In genomic region chrX:73525223-73526140, GRCm38 (mm10) we compare ENCODE assay signal across 12 mouse cellular contexts. TPM values are rescaled to one million over a fixed set of nuclear protein-coding genes. Genes with fewer than 3 reads are reported as not detected.
DNase-seq lines count a peak whose midpoint lies in the region; ATAC-seq and TF ChIP-seq lines count a peak whose summit lies in the region.
"Had no signal": no experiment of that assay in that cellular context is flagged by ENCODE, and none has a peak within 500 bp of the region (broad histone marks: within the 10 kb centered on the region; RNA-seq: fewer than 3 reads in every experiment).

No protein-coding gene starts in this region.

- H3K9ac ChIP-seq in stomach, embryonic 14.5 days (replicated peaks; ENCODE audit: low read depth, low read length): no peak overlapping the region
- no peak overlapping the region for H3K9ac ChIP-seq in stomach, postnatal 0 days (ENCODE audit: low read length)
- no peak overlapping the region for H3K9ac ChIP-seq in embryonic facial prominence, embryonic 15.5 days
- H3K9ac ChIP-seq: embryonic facial prominence, embryonic 13.5 days had no signal

- H3K4me1 ChIP-seq in stomach, embryonic 14.5 days (ENCODE audit: control insufficient read depth, insufficient read depth, low read length): no peaks in the 10 kb centered on the region
- no peaks in the 10 kb centered on the region for H3K4me1 ChIP-seq in stomach, postnatal 0 days (replicated peaks; ENCODE audit: control insufficient read depth, insufficient read depth)
- peaks cover 4% of the 10 kb centered on the region; the same call in 1 of the 2 replicates for H3K4me1 ChIP-seq in embryonic facial prominence, embryonic 15.5 days
- H3K4me1 ChIP-seq: embryonic facial prominence, embryonic 13.5 days had no signal

- H3K4me2 ChIP-seq in stomach, embryonic 14.5 days (replicated peaks; ENCODE audit: low read depth, low read length): no peak overlapping the region
- H3K4me2 ChIP-seq in stomach, postnatal 0 days (replicated peaks; ENCODE audit: low read depth): no peak overlapping the region
- H3K4me2 ChIP-seq in embryonic facial prominence, embryonic 15.5 days (replicated peaks): no peak overlapping the region
- H3K4me2 ChIP-seq: embryonic facial prominence, embryonic 13.5 days had no signal

- H3K9me3 ChIP-seq in stomach, embryonic 14.5 days (ENCODE audit: control insufficient read depth, low read depth, low read length): no peaks in the 10 kb centered on the region
- H3K9me3 ChIP-seq in stomach, postnatal 0 days (ENCODE audit: control insufficient read depth, low read length): no peaks in the 10 kb centered on the region
- no peaks in the 10 kb centered on the region for H3K9me3 ChIP-seq in embryonic facial prominence, embryonic 15.5 days (replicated peaks)
- H3K9me3 ChIP-seq: embryonic facial prominence, embryonic 13.5 days had no signal

- H3K27ac ChIP-seq in gastrocnemius, adult 2 months: peak overlapping the region; percentile 91
- H3K27ac ChIP-seq in stomach, embryonic 14.5 days (ENCODE audit: low read length): no peak overlapping the region
- H3K27ac ChIP-seq in stomach, postnatal 0 days (replicated peaks): no peak overlapping the region
- H3K27ac ChIP-seq in embryonic facial prominence, embryonic 15.5 days (replicated peaks): 0 out of 2 replicates have a peak overlapping the region, but pooled peaks have one; percentile 22
- H3K27ac ChIP-seq: embryonic facial prominence, embryonic 13.5 days had no signal

- 0 out of 2 replicates have a peak, but pooled peaks have one; percentile 2 for ATAC-seq in stomach, embryonic 14.5 days (ENCODE audit: insufficient number of reproducible peaks, insufficient read depth, low FRiP score, low read depth)
- ATAC-seq in stomach, postnatal 0 days (ENCODE audit: low FRiP score, low TSS enrichment): no peak
- ATAC-seq in embryonic facial prominence, embryonic 15.5 days (ENCODE audit: insufficient number of reproducible peaks, low FRiP score, low TSS enrichment, low read depth): no peak

- WGBS in stomach, embryonic 14.5 days: 81% methylated on average over 9 of the region's 9 CpGs
- WGBS in stomach, postnatal 0 days: 91% methylated on average over 8 of the region's 9 CpGs
- 78% methylated on average over 9 of the region's 9 CpGs for WGBS in embryonic facial prominence, embryonic 15.5 days

- peak; percentile 50 for DNase-seq in gastrocnemius, adult 2 months
- no peak for DNase-seq in gastrocnemius, postnatal 10 days
- no peak for DNase-seq in stomach, postnatal 0 days (ENCODE audit: low spot score)
- DNase-seq in skeletal muscle tissue, adult 2 months (ENCODE audit: low read depth, low spot score): peak; percentile 18
- DNase-seq in thymus, postnatal 25 days: no peak
- no peak for DNase-seq in lung, postnatal 36 days
- DNase-seq: kidney, adult 11 months had no signal

- intact Hi-C loops in gastrocnemius, adult 2 months (cut with DNase I): no loop called here

- H3K36me3 ChIP-seq in stomach, embryonic 14.5 days (ENCODE audit: control insufficient read depth, insufficient read depth, low read length): no peaks in the 10 kb centered on the region
- H3K36me3 ChIP-seq in stomach, postnatal 0 days (ENCODE audit: control insufficient read depth, insufficient read depth, low read length): no peaks in the 10 kb centered on the region
- H3K36me3 ChIP-seq in embryonic facial prominence, embryonic 15.5 days: no peaks in the 10 kb centered on the region
- H3K36me3 ChIP-seq: embryonic facial prominence, embryonic 13.5 days had no signal

- no peak overlapping the region for H3K4me3 ChIP-seq in gastrocnemius, adult 2 months
- H3K4me3 ChIP-seq in stomach, embryonic 14.5 days (ENCODE audit: low read depth, low read length): no peak overlapping the region
- no peak overlapping the region for H3K4me3 ChIP-seq in stomach, postnatal 0 days (ENCODE audit: low read depth, low read length)
- H3K4me3 ChIP-seq in embryonic facial prominence, embryonic 15.5 days (replicated peaks): no peak overlapping the region
- H3K4me3 ChIP-seq: embryonic facial prominence, embryonic 13.5 days had no signal

- no peaks in the 10 kb centered on the region for H3K27me3 ChIP-seq in stomach, embryonic 14.5 days (ENCODE audit: control insufficient read depth, insufficient read depth, low read length)
- no peaks in the 10 kb centered on the region for H3K27me3 ChIP-seq in stomach, postnatal 0 days (ENCODE audit: control insufficient read depth, insufficient read depth, low read length)
- H3K27me3 ChIP-seq in embryonic facial prominence, embryonic 15.5 days: no peaks in the 10 kb centered on the region; the same call in 1 of the 2 replicates
- H3K27me3 ChIP-seq: CH12.LX had no signal

- no peak for TF ChIP-seq CTCF in gastrocnemius, adult 2 months (IDR thresholded peaks at IDR 0.05)
- TF ChIP-seq CTCF in stomach, postnatal 0 days (IDR thresholded peaks at IDR 0.05; ENCODE audit: low read depth): no peak

- TF ChIP-seq EP300 in stomach, postnatal 0 days (optimal IDR thresholded peaks at IDR 0.05): no peak

RNA-seq across cellular contexts. Expression of gene Atp2b3, which starts 22.6 kb away (rescaled TPM):
- total RNA-seq in gastrocnemius, adult 2 months (2021): 10 to 100 TPM; 10.1 to 12.7 TPM
- total RNA-seq in gastrocnemius, postnatal 10 days (2021): 1 to 10 TPM; 7.8 to 8.4 TPM
- 0.36 and 0.38 TPM in 2 replicates for polyA plus RNA-seq in stomach, embryonic 14.5 days (2014; fragmentation: Nextera tagmentation; extraction: Ambion mirVana)
- polyA plus RNA-seq in stomach, postnatal 0 days (2015; fragmentation: Nextera tagmentation; extraction: Ambion mirVana): 0.07 and 0.12 TPM in 2 replicates
- 0.41 and 0.43 TPM in 2 replicates for polyA plus RNA-seq in embryonic facial prominence, embryonic 15.5 days (2015; fragmentation: Nextera tagmentation; extraction: Ambion mirVana)
- total RNA-seq: CH12.LX; liver, adult 2 months had no signal
- polyA plus RNA-seq: liver, adult 2 months had no signal

RNA-seq across cellular contexts. Expression of gene Bgn, which starts 42.1 kb away (rescaled TPM):
- total RNA-seq in gastrocnemius, adult 2 months (2021): 10 to 100 TPM; 37.5 to 70.6 TPM
- total RNA-seq in gastrocnemius, postnatal 10 days (2021): 100 to 1,000 TPM; 303 to 408 TPM
- 95.7 and 104 TPM in 2 replicates for polyA plus RNA-seq in stomach, embryonic 14.5 days (2014; fragmentation: Nextera tagmentation; extraction: Ambion mirVana)
- 88.0 and 89.2 TPM in 2 replicates for polyA plus RNA-seq in stomach, postnatal 0 days (2015; fragmentation: Nextera tagmentation; extraction: Ambion mirVana)
- 302 and 313 TPM in 2 replicates for polyA plus RNA-seq in embryonic facial prominence, embryonic 15.5 days (2015; fragmentation: Nextera tagmentation; extraction: Ambion mirVana)
- total RNA-seq: CH12.LX had no signal

Comparison
In these comparisons a context has a peak if more than half of its experiments do, and no peak if none do; other contexts are left out.
1. DNase-seq: peak in gastrocnemius, adult 2 months (single experiment) and skeletal muscle tissue, adult 2 months (single experiment); none in gastrocnemius, postnatal 10 days (single experiment), stomach, postnatal 0 days (single experiment), thymus, postnatal 25 days (single experiment) and lung, postnatal 36 days (single experiment).
2. H3K27ac ChIP-seq: peak in gastrocnemius, adult 2 months (single experiment) and embryonic facial prominence, embryonic 15.5 days (single experiment); none in stomach, embryonic 14.5 days (single experiment) and stomach, postnatal 0 days (single experiment).